Mouse (Mus musculus) bone marrow macrophage, adult 2 months (primary cell): ENCODE data around the gene Sit1. TPM values are rescaled to one million over a fixed set of nuclear protein-coding genes. Genes with fewer than 3 reads are reported as not detected.

Source experiments
- H3K27ac ChIP-seq: 2 replicates; pipeline ENCODE4 v1.5.1; 2012; ENCODE audit warnings: low read depth, low read length; ENCODE audit not compliant: insufficient read depth
- H3K4me1 ChIP-seq: 2 replicates; pipeline ENCODE4 v1.6.1; 2012; ENCODE audit warnings: low read length; ENCODE audit not compliant: control insufficient read depth, insufficient read depth
- H3K4me3 ChIP-seq: 2 replicates; pipeline ENCODE4 v1.5.1; 2012; ENCODE audit warnings: mild to moderate bottlenecking, low read length, moderate library complexity; ENCODE audit not compliant: insufficient read depth
- CTCF ChIP-seq: IDR thresholded peaks from 2 replicates; pipeline ENCODE4 v1.5.1; 2012; ENCODE audit warnings: low read depth, mild to moderate bottlenecking, low read length, moderate library complexity
- POLR2A ChIP-seq: IDR thresholded peaks from 2 replicates; pipeline ENCODE4 v1.6.1; 2012; ENCODE audit warnings: mild to moderate bottlenecking, low read depth, low read length, borderline replicate concordance
- polyA plus RNA-seq: library from polyadenylated mRNA; stranded (reverse); fragments of >200 nt; gene quantifications from 2 replicates; pipeline ENCODE4 v1.2.4, GENCODE M21; 2012; ENCODE audit not compliant: missing spikeins, insufficient read depth, insufficient read length

Sit1 gene
- polyA plus RNA-seq, 1 experiment, result not detected

- peak overlapping the region; percentile 69 for H3K27ac ChIP-seq
- peak overlapping the region; percentile 53 for H3K4me3 ChIP-seq
- TF ChIP-seq POLR2A, result no peak
- 0 out of 2 replicates have a peak, but pooled peaks have one; percentile 13 for TF ChIP-seq CTCF
- peaks cover 52% of the 10 kb centered on the region for H3K4me1 ChIP-seq
Observed at GRCm38 (mm10) chr4:43477857-43478533, 5.5 kb downstream of the Sit1 start.

GRCm38 (mm10) chr4:43476604-43477003 lies 6.9 kb downstream of the Sit1 start:
- peak overlapping the region; percentile 37 for H3K27ac ChIP-seq
- TF ChIP-seq POLR2A (no peak), CTCF (no peak)
- peaks cover 51% of the 10 kb centered on the region for H3K4me1 ChIP-seq
- H3K4me3 ChIP-seq, result no peak overlapping the region

GRCm38 (mm10) chr4:43473636-43474035 lies 9.9 kb downstream of the Sit1 start:
- H3K4me3 ChIP-seq, result no peak overlapping the region
- peak overlapping the region; percentile 83 for H3K27ac ChIP-seq
- H3K4me1 ChIP-seq, result peaks cover 55% of the 10 kb centered on the region
- TF ChIP-seq CTCF (no peak), POLR2A (no peak)

- Histone ChIP-seq H3K27ac (peak overlapping the region; percentile 25; the same call in 1 of the 2 replicates), H3K4me1 (peaks cover 58% of the 10 kb centered on the region), H3K4me3 (no peak overlapping the region)
- TF ChIP-seq POLR2A (no peak), CTCF (no peak)
Observed at GRCm38 (mm10) chr4:43470301-43470700, 13.2 kb downstream of the Sit1 start.

GRCm38 (mm10) chr4:43466872-43467271 lies 16.7 kb downstream of the Sit1 start:
- Histone ChIP-seq H3K27ac (peak overlapping the region; percentile 99), H3K4me1 (peaks cover 43% of the 10 kb centered on the region), H3K4me3 (no peak overlapping the region)
- TF ChIP-seq CTCF, result no peak
- no peak for TF ChIP-seq POLR2A

- no peak for TF ChIP-seq POLR2A
- TF ChIP-seq CTCF, result no peak
- peaks cover 49% of the 10 kb centered on the region for H3K4me1 ChIP-seq
- H3K27ac ChIP-seq, result peak overlapping the region; percentile 99
- peak overlapping the region; percentile 26 for H3K4me3 ChIP-seq
Observed at GRCm38 (mm10) chr4:43465935-43466334, 17.6 kb downstream of the Sit1 start.

- TF ChIP-seq CTCF (no peak), POLR2A (no peak)
- H3K27ac ChIP-seq, result no peak overlapping the region
- H3K4me3 ChIP-seq, result no peak overlapping the region
- peaks cover 43% of the 10 kb centered on the region for H3K4me1 ChIP-seq
Observed at GRCm38 (mm10) chr4:43463102-43463501, 20.4 kb downstream of the Sit1 start.

GRCm38 (mm10) chr4:43457124-43457523 lies 26.4 kb downstream of the Sit1 start:
- H3K4me1 ChIP-seq, result peaks cover 33% of the 10 kb centered on the region
- TF ChIP-seq POLR2A (no peak), CTCF (no peak)
- no peak overlapping the region for H3K27ac ChIP-seq
- no peak overlapping the region for H3K4me3 ChIP-seq

- TF ChIP-seq POLR2A, result no peak
- TF ChIP-seq CTCF, result no peak
- no peak overlapping the region for H3K27ac ChIP-seq
- no peak overlapping the region for H3K4me3 ChIP-seq
- peaks cover 32% of the 10 kb centered on the region for H3K4me1 ChIP-seq
Observed at GRCm38 (mm10) chr4:43456470-43456869, 27.1 kb downstream of the Sit1 start.

GRCm38 (mm10) chr4:43454041-43454836 lies 29.3 kb downstream of the Sit1 start, which contains the start of gene Cd72:
Cd72 (minus strand) TSS chr4:43454628.
- TF ChIP-seq POLR2A, result no peak
- TF ChIP-seq CTCF, result no peak; the same call in 1 of the 2 replicates
- H3K4me3 ChIP-seq, result peak within 1 kb of the TSS; percentile 63
- H3K27ac ChIP-seq, result peak within 1 kb of the TSS; percentile 46
- H3K4me1 ChIP-seq, result peaks cover 20% of the 10 kb centered on the region
